Mouse (Mus musculus) kidney, embryonic 16.5 days (tissue): ENCODE results near the gene Golt1a. TPM values are rescaled to one million over a fixed set of nuclear protein-coding genes. Genes with fewer than 3 reads are reported as not detected.
A peak's percentile ranks its signal among the peaks of the same experiment; 100 is the strongest.

Experiments used
- ATAC-seq: fragments of 200-750 bp; cut with Nextera tagmentation; 2 replicates; pipeline ENCODE4 v1.8.0; 2017; ENCODE audit warnings: moderate TSS enrichment; ENCODE audit not compliant: low FRiP score, low TSS enrichment
- H3K27ac ChIP-seq: fragments of 300-500 bp; sonication (generic); 2 replicates; pipeline ENCODE4 v1.5.1; 2014; ENCODE audit warnings: low read length
- H3K27me3 ChIP-seq: fragments of 300-500 bp; sonication (generic); 2 replicates; pipeline ENCODE4 v1.6.1; 2014; ENCODE audit warnings: low read length, control low read depth, mixed read lengths; ENCODE audit not compliant: insufficient read depth
- H3K36me3 ChIP-seq: fragments of 300-500 bp; sonication (generic); 2 replicates; pipeline ENCODE4 v1.6.1; 2014; ENCODE audit warnings: low read length, control low read depth, mixed read lengths; ENCODE audit not compliant: insufficient read depth
- H3K4me1 ChIP-seq: fragments of 300-500 bp; sonication (generic); 2 replicates; pipeline ENCODE4 v1.6.1; 2014; ENCODE audit warnings: low read length, control low read depth, mixed read lengths; ENCODE audit not compliant: insufficient read depth
- H3K4me2 ChIP-seq: fragments of 300-500 bp; sonication (generic); replicated peaks from 2 replicates; pipeline ENCODE4 v1.6.1; 2014; ENCODE audit warnings: low read depth, low read length
- H3K4me3 ChIP-seq: fragments of 300-500 bp; sonication (generic); 2 replicates; pipeline ENCODE4 v1.5.1; 2014; ENCODE audit warnings: mild to moderate bottlenecking, low read length
- H3K9ac ChIP-seq: fragments of 300-500 bp; sonication (generic); replicated peaks from 2 replicates; pipeline ENCODE4 v1.6.1; 2014; ENCODE audit warnings: low read length
- H3K9me3 ChIP-seq: fragments of 300-500 bp; sonication (generic); 2 replicates; pipeline ENCODE4 v1.6.1; 2016; ENCODE audit warnings: low read length, control low read depth
- WGBS: fragments of 180-500 bp; shearing (Covaris S2); extraction: QIAGEN DNeasy Blood & Tissue Kit; methylation state at CpG from one replicate; pipeline ENCODE4 v1.1.7; 2014; 5-methylcytosine and 5-hydroxymethylcytosine counted together
- polyA plus RNA-seq: library from polyadenylated mRNA; unstranded; fragments of >200 nt; fragmentation: Nextera tagmentation; extraction: Ambion mirVana; gene quantifications from 2 replicates; pipeline ENCODE4 v1.2.1, GENCODE M21; 2015

Gene Golt1a
- polyA plus RNA-seq, 1 experiment from 2014 or later = 8.0 TPM

GRCm38 (mm10) chr1:133351762-133352161 lies 42.2 kb downstream of the Golt1a start:
- no peak overlapping the region for H3K4me3 ChIP-seq
- H3K27me3 ChIP-seq = 0 out of 2 replicates have a peak, but pooled peaks cover 2% of the 10 kb centered on the region
- no peaks in the 10 kb centered on the region for H3K36me3 ChIP-seq
- no peak for ATAC-seq
- no peak overlapping the region for H3K9ac ChIP-seq
- WGBS = 30% methylated on average over 9 of the region's 9 CpGs
- H3K4me2 ChIP-seq = no peak overlapping the region
- H3K27ac ChIP-seq = no peak overlapping the region
- H3K4me1 ChIP-seq = peaks cover 9% of the 10 kb centered on the region; the same call in 1 of the 2 replicates
- no peaks in the 10 kb centered on the region for H3K9me3 ChIP-seq

- Histone ChIP-seq H3K4me1 (peaks cover 9% of the 10 kb centered on the region; the same call in 1 of the 2 replicates), H3K4me3 (no peak overlapping the region), H3K9ac (no peak overlapping the region), H3K27me3 (0 out of 2 replicates have a peak, but pooled peaks cover 5% of the 10 kb centered on the region), H3K27ac (no peak overlapping the region), H3K36me3 (no peaks in the 10 kb centered on the region), H3K9me3 (no peaks in the 10 kb centered on the region), H3K4me2 (no peak overlapping the region)
- 59% methylated on average over 12 of the region's 12 CpGs for WGBS
- no peak for ATAC-seq
Observed at GRCm38 (mm10) chr1:133353371-133353809, 43.8 kb downstream of the Golt1a start.

GRCm38 (mm10) chr1:133355469-133355868 lies 45.9 kb downstream of the Golt1a start:
- no peak overlapping the region for H3K4me2 ChIP-seq
- WGBS = 40% methylated on average over 5 of the region's 5 CpGs

GRCm38 (mm10) chr1:133355912-133356311 lies 46.3 kb downstream of the Golt1a start:
- Histone ChIP-seq H3K27me3 (0 out of 2 replicates have a peak, but pooled peaks cover 5% of the 10 kb centered on the region), H3K9ac (no peak overlapping the region), H3K4me2 (no peak overlapping the region), H3K9me3 (no peaks in the 10 kb centered on the region), H3K27ac (no peak overlapping the region), H3K36me3 (no peaks in the 10 kb centered on the region), H3K4me1 (peaks cover 6% of the 10 kb centered on the region; the same call in 1 of the 2 replicates), H3K4me3 (no peak overlapping the region)
- ATAC-seq = no peak
- WGBS = 47% methylated on average over 15 of the region's 15 CpGs

More at GRCm38 (mm10) chr1:133355469-133355868, 45.9 kb downstream of the Golt1a start:
- Histone ChIP-seq H3K9me3 (no peaks in the 10 kb centered on the region), H3K27me3 (0 out of 2 replicates have a peak, but pooled peaks cover 5% of the 10 kb centered on the region), H3K9ac (no peak overlapping the region), H3K4me3 (no peak overlapping the region), H3K36me3 (no peaks in the 10 kb centered on the region), H3K4me1 (peaks cover 9% of the 10 kb centered on the region; the same call in 1 of the 2 replicates), H3K27ac (no peak overlapping the region)
- no peak for ATAC-seq

GRCm38 (mm10) chr1:133356330-133356729 lies 46.7 kb downstream of the Golt1a start:
- no peaks in the 10 kb centered on the region for H3K9me3 ChIP-seq
- no peak for ATAC-seq
- no peak overlapping the region for H3K4me3 ChIP-seq
- H3K4me1 ChIP-seq = peaks cover 6% of the 10 kb centered on the region; the same call in 1 of the 2 replicates
- H3K9ac ChIP-seq = no peak overlapping the region
- 0 out of 2 replicates have a peak, but pooled peaks cover 5% of the 10 kb centered on the region for H3K27me3 ChIP-seq
- H3K4me2 ChIP-seq = no peak overlapping the region
- H3K36me3 ChIP-seq = no peaks in the 10 kb centered on the region
- H3K27ac ChIP-seq = no peak overlapping the region
- WGBS = 28% methylated on average over 8 of the region's 8 CpGs

- no peak overlapping the region for H3K27ac ChIP-seq
- H3K36me3 ChIP-seq = no peaks in the 10 kb centered on the region
- H3K4me2 ChIP-seq = no peak overlapping the region
- no peak overlapping the region for H3K4me3 ChIP-seq
- no peaks in the 10 kb centered on the region for H3K9me3 ChIP-seq
- H3K4me1 ChIP-seq = peaks cover 16% of the 10 kb centered on the region; the same call in 1 of the 2 replicates
- no peak for ATAC-seq
- peaks cover 24% of the 10 kb centered on the region for H3K27me3 ChIP-seq
- 90% methylated on average over 6 of the region's 6 CpGs for WGBS
- no peak overlapping the region for H3K9ac ChIP-seq
Observed at GRCm38 (mm10) chr1:133361006-133361405, 51.4 kb downstream of the Golt1a start.

GRCm38 (mm10) chr1:133362103-133362502 lies 52.5 kb downstream of the Golt1a start:
- Histone ChIP-seq H3K4me2 (no peak overlapping the region), H3K4me3 (no peak overlapping the region), H3K4me1 (peaks cover 12% of the 10 kb centered on the region; the same call in 1 of the 2 replicates), H3K9me3 (no peaks in the 10 kb centered on the region), H3K9ac (no peak overlapping the region), H3K27ac (no peak overlapping the region), H3K27me3 (peaks cover 19% of the 10 kb centered on the region), H3K36me3 (no peaks in the 10 kb centered on the region)
- ATAC-seq = no peak
- WGBS = 83% methylated on average over 5 of the region's 5 CpGs

- Histone ChIP-seq H3K36me3 (no peaks in the 10 kb centered on the region), H3K9me3 (no peaks in the 10 kb centered on the region), H3K4me3 (peak within 1 kb of the TSS; percentile 71), H3K27me3 (peaks cover 19% of the 10 kb centered on the region), H3K27ac (no peak within 1 kb of the TSS), H3K4me2 (peak within 1 kb of the TSS; percentile 97), H3K9ac (peak within 1 kb of the TSS; percentile 67), H3K4me1 (peaks cover 23% of the 10 kb centered on the region)
- ATAC-seq = peak; percentile 79
- WGBS = under 1% methylated on average over 51 of the region's 52 CpGs
Observed at GRCm38 (mm10) chr1:133363276-133364021, 53.8 kb downstream of the Golt1a start, which contains the start of gene Etnk2. Gene Etnk2, plus strand, starts transcription at chr1:133363572.

- WGBS = 5% methylated on average over 27 of the region's 27 CpGs
- Histone ChIP-seq H3K4me1 (peaks cover 23% of the 10 kb centered on the region), H3K4me2 (peak overlapping the region; percentile 97), H3K27ac (no peak overlapping the region), H3K4me3 (peak overlapping the region; percentile 71), H3K27me3 (peaks cover 19% of the 10 kb centered on the region), H3K9me3 (no peaks in the 10 kb centered on the region), H3K9ac (peak overlapping the region; percentile 67), H3K36me3 (no peaks in the 10 kb centered on the region)
- ATAC-seq = no peak
Observed at GRCm38 (mm10) chr1:133364022-133364630, 54.5 kb downstream of the Golt1a start.
